ENCODE assay signal across 8 mouse cellular contexts in genomic region chr10:93069041-93069679, GRCm38 (mm10). TPM values are rescaled to one million over a fixed set of nuclear protein-coding genes. Genes with fewer than 3 reads are reported as not detected.
DNase-seq lines count a peak whose midpoint lies in the region; ATAC-seq and TF ChIP-seq lines count a peak whose summit lies in the region.

No protein-coding gene starts in this region.

- WGBS in hindbrain, embryonic 13.5 days = 87% methylated on average over 6 of the region's 6 CpGs
- 86% methylated on average over 6 of the region's 6 CpGs for WGBS in hindbrain, embryonic 14.5 days
- WGBS in liver, embryonic 11.5 days = 43% methylated on average over 6 of the region's 6 CpGs
- 90% methylated on average over 6 of the region's 6 CpGs for WGBS in midbrain, postnatal 0 days

- no peaks in the 10 kb centered on the region for H3K36me3 ChIP-seq in hindbrain, embryonic 13.5 days
- no peaks in the 10 kb centered on the region for H3K36me3 ChIP-seq in hindbrain, embryonic 14.5 days (replicated peaks; ENCODE audit: control insufficient read depth, insufficient read depth)
- no peaks in the 10 kb centered on the region for H3K36me3 ChIP-seq in liver, embryonic 11.5 days (ENCODE audit: control insufficient read depth, insufficient read depth, low read length)
- no peaks in the 10 kb centered on the region for H3K36me3 ChIP-seq in midbrain, postnatal 0 days (ENCODE audit: insufficient read depth, low read length)

- no peak overlapping the region for H3K4me3 ChIP-seq in hindbrain, embryonic 13.5 days
- no peak overlapping the region for H3K4me3 ChIP-seq in hindbrain, embryonic 14.5 days (replicated peaks; ENCODE audit: low read length)
- no peak overlapping the region for H3K4me3 ChIP-seq in bone marrow macrophage, adult 2 months (ENCODE audit: insufficient read depth, low read length)
- H3K4me3 ChIP-seq in liver, embryonic 11.5 days (ENCODE audit: low read depth, low read length) = no peak overlapping the region
- H3K4me3 ChIP-seq in midbrain, postnatal 0 days (ENCODE audit: low read depth, low read length) = no peak overlapping the region

- H3K9me3 ChIP-seq in hindbrain, embryonic 13.5 days = no peaks in the 10 kb centered on the region
- H3K9me3 ChIP-seq in hindbrain, embryonic 14.5 days (ENCODE audit: control insufficient read depth, low read length) = no peaks in the 10 kb centered on the region
- no peaks in the 10 kb centered on the region for H3K9me3 ChIP-seq in liver, embryonic 11.5 days (ENCODE audit: control insufficient read depth, low read length)
- no peaks in the 10 kb centered on the region for H3K9me3 ChIP-seq in midbrain, postnatal 0 days (ENCODE audit: low read length)

- no peaks in the 10 kb centered on the region for H3K27me3 ChIP-seq in hindbrain, embryonic 13.5 days
- no peaks in the 10 kb centered on the region for H3K27me3 ChIP-seq in hindbrain, embryonic 14.5 days (ENCODE audit: control insufficient read depth, insufficient read depth, low read length)
- no peaks in the 10 kb centered on the region for H3K27me3 ChIP-seq in liver, embryonic 11.5 days (replicated peaks; ENCODE audit: control insufficient read depth, insufficient read depth, low read length)
- H3K27me3 ChIP-seq in midbrain, postnatal 0 days (ENCODE audit: insufficient read depth, low read length) = no peaks in the 10 kb centered on the region

- no peak overlapping the region for H3K9ac ChIP-seq in hindbrain, embryonic 13.5 days
- no peak overlapping the region for H3K9ac ChIP-seq in hindbrain, embryonic 14.5 days
- peak overlapping the region; percentile 28; the same call in 1 of the 2 replicates for H3K9ac ChIP-seq in liver, embryonic 11.5 days (ENCODE audit: low read depth, low read length)
- H3K9ac ChIP-seq in midbrain, postnatal 0 days (replicated peaks; ENCODE audit: low read length, poor library complexity, severe bottlenecking) = no peak overlapping the region

- TF ChIP-seq CTCF in bone marrow macrophage, adult 2 months (IDR thresholded peaks at IDR 0.05; ENCODE audit: low read depth, low read length) = no peak
- TF ChIP-seq CTCF in midbrain, postnatal 0 days (IDR thresholded peaks at IDR 0.05) = no peak

- no peaks in the 10 kb centered on the region for H3K4me1 ChIP-seq in hindbrain, embryonic 13.5 days (replicated peaks)
- H3K4me1 ChIP-seq in hindbrain, embryonic 14.5 days (replicated peaks; ENCODE audit: control insufficient read depth, insufficient read depth, low read length) = no peaks in the 10 kb centered on the region
- H3K4me1 ChIP-seq in bone marrow macrophage, adult 2 months (ENCODE audit: control insufficient read depth, insufficient read depth, low read length) = peaks cover 29% of the 10 kb centered on the region
- peaks cover 13% of the 10 kb centered on the region for H3K4me1 ChIP-seq in liver, embryonic 11.5 days (replicated peaks; ENCODE audit: control insufficient read depth, insufficient read depth, low read length)
- H3K4me1 ChIP-seq in midbrain, postnatal 0 days (ENCODE audit: insufficient read depth, low read length) = no peaks in the 10 kb centered on the region

- no peak for ATAC-seq in hindbrain, embryonic 13.5 days (ENCODE audit: low FRiP score)
- no peak for ATAC-seq in hindbrain, embryonic 14.5 days (ENCODE audit: low FRiP score)
- ATAC-seq in liver, embryonic 11.5 days (replicated peaks; ENCODE audit: low FRiP score) = peak; percentile 84
- no peak for ATAC-seq in midbrain, postnatal 0 days (ENCODE audit: low FRiP score)

- intact Hi-C loops in heart, postnatal 14 days (cut with DNase I) = loop anchor here (10.0 kb wide), 1 partner anchor 216 kb away; no protein-coding TSS in a partner anchor

- no peak for TF ChIP-seq POLR2A in bone marrow macrophage, adult 2 months (IDR thresholded peaks at IDR 0.05; ENCODE audit: borderline replicate concordance, low read depth, low read length)

- H3K4me2 ChIP-seq in hindbrain, embryonic 13.5 days = no peak overlapping the region
- H3K4me2 ChIP-seq in hindbrain, embryonic 14.5 days (replicated peaks) = no peak overlapping the region
- H3K4me2 ChIP-seq in liver, embryonic 11.5 days = 0 out of 2 replicates have a peak overlapping the region, but pooled peaks have one; percentile 4
- H3K4me2 ChIP-seq in midbrain, postnatal 0 days (ENCODE audit: low read depth, low read length, poor library complexity, severe bottlenecking) = no peak overlapping the region

- DNase-seq in hindbrain, embryonic 14.5 days (ENCODE audit: low spot score) = no peak
- DNase-seq in heart, postnatal 14 days = peak; percentile 32 to 39
- DNase-seq in liver, embryonic 11.5 days (ENCODE audit: low spot score) = no peak
- peak; percentile 50 to 71 for DNase-seq in spleen, postnatal 4 days (ENCODE audit: low spot score in 2 of 2)
- DNase-seq in frontal cortex, postnatal 25 days (ENCODE audit: low spot score in 2 of 2) = no peak
- DNase-seq in midbrain, postnatal 0 days (ENCODE audit: low spot score) = no peak

- H3K27ac ChIP-seq in hindbrain, embryonic 13.5 days = peak overlapping the region; percentile 26; the same call in 1 of the 2 replicates
- H3K27ac ChIP-seq in hindbrain, embryonic 14.5 days = no peak overlapping the region
- peak overlapping the region; percentile 74 for H3K27ac ChIP-seq in bone marrow macrophage, adult 2 months (ENCODE audit: insufficient read depth, low read depth, low read length)
- peak overlapping the region; percentile 72 for H3K27ac ChIP-seq in liver, embryonic 11.5 days (ENCODE audit: low read depth, low read length)
- H3K27ac ChIP-seq in midbrain, postnatal 0 days (ENCODE audit: low read depth, low read length) = no peak overlapping the region

RNA-seq across cellular contexts. Expression of gene Cfap54, which starts 12.3 kb away (rescaled TPM):
- polyA plus RNA-seq in hindbrain, embryonic 13.5 days (2015; fragmentation: Nextera tagmentation; extraction: Ambion mirVana) = 1.9 and 3.6 TPM in 2 replicates
- polyA plus RNA-seq in hindbrain, embryonic 14.5 days (2014; fragmentation: Nextera tagmentation; extraction: Ambion mirVana) = 2.4 and 3.6 TPM in 2 replicates
- not detected in 2 replicates for polyA plus RNA-seq in bone marrow macrophage, adult 2 months (2012; ENCODE audit: insufficient read depth, insufficient read length, missing spikeins)
- total RNA-seq in heart, postnatal 14 days (2021) = 1 to 10 TPM in 1 of 2 experiments, under 1 TPM in 1; 1.00 to 1.8 TPM
- 0.11 and 0.12 TPM in 2 replicates for polyA plus RNA-seq in liver, embryonic 11.5 days (2014; fragmentation: Nextera tagmentation; extraction: Ambion mirVana)
- 4.7 and 4.9 TPM in 2 replicates for total RNA-seq in midbrain, postnatal 0 days (2014; rRNA removed)
- 3.2 and 4.2 TPM in 2 replicates for polyA plus RNA-seq in midbrain, postnatal 0 days (2015; fragmentation: Nextera tagmentation; extraction: Ambion mirVana)

Comparison
In these comparisons a context has a peak if more than half of its experiments do, and no peak if none do; other contexts are left out.
1. H3K27ac ChIP-seq: peak in hindbrain, embryonic 13.5 days (single experiment), bone marrow macrophage, adult 2 months (single experiment) and liver, embryonic 11.5 days (single experiment); none in hindbrain, embryonic 14.5 days (single experiment) and midbrain, postnatal 0 days (single experiment).
2. DNase-seq: peak in heart, postnatal 14 days (2 of 2) and spleen, postnatal 4 days (2 of 2); none in hindbrain, embryonic 14.5 days (single experiment), liver, embryonic 11.5 days (single experiment), frontal cortex, postnatal 25 days (0 of 2) and midbrain, postnatal 0 days (single experiment).